Mouse (Mus musculus) layer of hippocampus, adult 9-11 months (tissue): ENCODE data around the gene Tsc1.

Source experiments
- DNase-seq: peaks from one replicate; pipeline ENCODE4 v3.0.0; 2022

The Tsc1 gene

GRCm38 (mm10) chr2:28654295-28654694 lies 13.3 kb downstream of the Tsc1 start:
- no peak for DNase-seq

- no peak for DNase-seq
Measured at GRCm38 (mm10) chr2:28656216-28656615, 15.2 kb downstream of the Tsc1 start.

DNA sequence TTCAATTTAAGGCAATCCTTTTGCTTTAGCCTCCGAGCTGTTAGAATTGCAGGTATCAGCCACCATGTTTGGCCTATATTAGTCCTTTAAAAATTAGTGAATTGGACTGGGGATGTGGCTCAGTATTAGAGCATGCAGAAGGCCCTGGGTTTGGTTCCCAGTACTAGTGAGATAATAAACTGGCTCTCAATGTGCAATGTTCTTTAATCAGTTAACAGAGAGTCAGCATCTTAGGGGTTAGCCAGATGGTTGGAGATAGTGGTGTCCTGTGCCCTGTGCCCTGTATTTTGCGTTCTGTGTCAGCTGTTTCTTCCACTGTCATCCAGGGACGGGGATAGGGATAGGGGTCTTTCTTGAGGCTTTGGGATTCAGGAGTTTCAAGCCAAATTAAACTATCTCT lies 21.9 kb downstream of the Tsc1 start:
- DNase-seq: no peak

- no peak for DNase-seq
Measured at GRCm38 (mm10) chr2:28665818-28666217, 24.8 kb downstream of the Tsc1 start.

DNA sequence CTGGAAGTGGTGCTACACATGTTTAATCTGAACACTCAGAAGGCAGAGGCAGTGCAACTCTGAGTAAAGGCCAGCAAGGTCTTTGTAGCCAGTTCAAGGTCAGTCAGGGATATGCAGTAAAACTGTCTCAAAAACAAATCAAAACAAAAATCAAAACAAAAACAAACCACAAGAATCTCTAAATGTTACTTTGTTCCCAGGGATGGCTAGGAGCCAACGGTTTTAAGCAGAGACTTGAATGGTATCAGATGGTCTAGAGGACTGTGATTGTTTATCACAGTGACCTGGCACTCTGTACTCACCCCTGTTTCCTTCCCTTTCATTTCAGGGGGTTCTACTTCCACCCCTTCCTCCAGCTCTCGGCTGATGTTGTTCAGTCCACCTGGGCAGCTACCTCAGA lies 30.4 kb downstream of the Tsc1 start:
- no peak for DNase-seq

DNA sequence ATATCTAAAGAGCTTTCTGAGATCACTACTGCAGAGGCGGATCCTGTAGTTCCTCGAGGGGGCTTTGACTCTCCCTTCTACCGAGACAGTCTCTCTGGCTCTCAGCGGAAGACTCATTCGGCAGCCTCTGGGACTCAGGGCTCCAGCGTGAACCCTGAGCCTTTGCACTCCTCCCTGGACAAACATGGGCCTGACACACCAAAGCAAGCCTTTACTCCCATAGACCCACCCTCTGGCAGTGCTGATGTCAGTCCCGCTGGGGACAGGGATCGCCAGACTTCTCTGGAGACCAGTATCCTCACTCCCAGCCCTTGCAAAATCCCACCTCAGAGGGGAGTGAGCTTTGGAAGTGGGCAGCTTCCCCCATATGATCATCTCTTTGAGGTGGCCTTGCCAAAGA lies 35.0 kb downstream of the Tsc1 start:
- DNase-seq: no peak

GRCm38 (mm10) chr2:28680710-28681109 lies 39.7 kb downstream of the Tsc1 start:
- no peak for DNase-seq

DNA sequence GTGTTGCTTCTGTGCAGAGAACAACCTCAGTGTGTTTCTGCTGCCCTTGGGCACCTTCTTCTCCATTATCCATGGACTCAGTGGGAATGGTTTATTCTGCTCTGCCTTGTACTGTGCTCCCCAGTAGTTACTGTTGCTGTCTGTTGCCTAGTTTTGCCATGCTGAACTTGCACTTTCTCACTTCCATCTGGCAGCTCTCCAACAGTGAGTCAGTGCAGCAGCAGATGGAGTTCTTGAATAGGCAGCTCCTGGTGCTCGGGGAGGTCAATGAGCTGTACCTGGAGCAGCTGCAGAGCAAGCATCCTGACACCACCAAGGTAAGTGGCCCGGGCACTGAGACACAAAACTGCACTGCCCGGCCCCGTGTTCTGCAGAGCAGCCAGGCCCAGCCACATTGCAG lies 40.7 kb downstream of the Tsc1 start:
- peak; percentile 72 for DNase-seq

DNA sequence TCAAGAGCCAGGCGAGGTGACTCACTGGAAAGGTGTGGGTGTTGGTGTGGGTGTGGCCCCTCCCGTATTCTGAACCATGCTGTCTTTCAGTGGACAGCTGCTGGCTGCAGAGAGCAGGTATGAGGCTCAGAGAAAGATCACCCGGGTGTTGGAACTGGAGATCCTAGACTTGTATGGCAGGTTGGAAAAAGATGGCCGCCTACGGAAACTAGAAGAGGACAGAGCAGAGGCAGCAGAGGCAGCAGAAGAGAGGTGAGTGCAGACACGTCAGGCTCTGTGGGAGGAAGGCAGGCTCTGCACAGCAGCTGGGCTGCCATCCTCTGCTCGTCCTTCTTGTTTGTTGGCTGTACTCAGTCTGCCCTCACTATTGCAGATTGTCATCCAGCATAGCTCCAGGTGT lies 44.9 kb downstream of the Tsc1 start:
- DNase-seq: no peak

DNA sequence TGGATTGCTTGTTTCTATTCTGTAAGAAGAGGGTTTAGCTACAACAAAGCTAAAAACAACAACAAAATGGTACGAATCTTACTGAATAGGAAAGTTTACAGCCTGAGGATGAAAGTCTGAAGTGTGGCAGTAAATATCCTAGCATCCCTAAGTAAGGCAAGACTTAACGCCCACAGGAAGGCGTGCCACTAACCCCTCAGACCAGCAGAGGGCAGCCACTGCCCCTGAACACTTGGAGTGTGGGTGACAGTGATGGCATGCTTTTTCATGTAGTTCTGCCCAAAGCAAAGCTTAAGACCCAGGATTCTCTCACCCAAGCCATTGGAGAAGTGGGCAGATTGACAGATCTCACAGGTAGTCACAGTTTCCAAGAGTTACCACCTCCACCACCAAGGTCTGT lies 47.4 kb downstream of the Tsc1 start:
- no peak for DNase-seq

DNA sequence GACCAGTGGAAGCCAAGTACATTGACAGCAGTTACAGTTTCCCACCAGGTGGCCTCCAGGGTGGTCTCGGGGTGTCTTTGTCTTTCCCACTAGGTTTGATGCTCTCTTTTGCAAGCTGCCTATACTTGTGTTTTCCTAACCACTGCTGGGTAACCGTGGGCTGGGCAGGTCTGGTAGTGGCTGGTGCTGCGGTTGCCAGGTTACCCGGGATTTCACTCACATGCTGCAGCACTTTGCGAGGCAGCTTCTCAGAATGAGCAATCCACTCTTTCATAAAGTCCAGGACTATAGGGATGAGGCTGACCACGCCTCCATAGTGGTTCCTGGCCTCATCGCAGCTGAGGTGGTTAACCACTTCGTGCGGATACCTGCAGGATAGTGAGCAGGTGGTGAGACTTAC lies 51.7 kb downstream of the Tsc1 start:
- peak; percentile 24 for DNase-seq

GRCm38 (mm10) chr2:28698566-28698965 lies 57.5 kb downstream of the Tsc1 start:
- DNase-seq: no peak

DNA sequence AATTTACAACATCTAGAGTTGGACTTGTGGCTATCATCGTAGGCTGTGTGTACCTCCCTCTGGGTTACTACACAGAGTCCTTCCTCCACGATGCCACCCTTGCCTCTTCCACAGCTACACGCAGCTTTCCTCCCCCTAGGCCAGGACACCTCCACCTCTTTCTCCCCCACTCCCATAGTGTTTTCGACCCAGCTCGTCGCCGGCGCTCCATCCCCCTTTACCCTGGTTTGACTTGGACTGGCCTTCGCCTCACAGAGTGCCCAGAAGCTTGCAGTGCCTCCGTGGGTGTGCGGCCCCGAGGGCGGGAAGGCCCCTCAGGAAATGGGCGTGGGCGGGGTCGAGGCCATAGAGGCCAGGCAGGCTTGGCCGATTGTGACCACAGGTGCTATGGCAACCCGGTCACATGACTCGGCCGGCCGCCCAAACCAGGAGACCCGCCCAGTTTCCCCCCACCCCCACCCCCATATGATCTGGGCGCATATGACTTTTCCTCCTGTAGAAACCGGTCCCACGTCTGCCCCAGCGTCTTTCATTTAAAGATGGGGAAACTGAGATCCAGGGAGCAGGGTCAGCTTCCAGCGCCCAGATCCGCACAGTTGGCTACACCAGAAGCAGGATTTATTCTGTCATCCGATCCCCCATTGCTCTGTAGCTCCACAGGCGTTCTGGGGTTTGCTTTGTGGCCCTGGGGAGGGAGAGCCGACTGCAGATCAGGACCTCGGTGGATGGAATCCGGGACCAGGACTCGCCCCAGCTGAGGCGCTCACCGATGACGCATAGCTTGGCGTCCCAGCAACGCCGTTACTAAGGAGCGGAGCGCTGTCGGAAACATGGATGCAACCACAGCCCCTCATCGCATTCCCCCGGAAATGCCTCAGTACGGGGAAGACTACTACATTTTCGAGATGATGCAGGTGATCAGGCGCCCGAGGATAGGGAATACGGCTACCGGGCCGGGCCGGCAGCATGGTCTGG lies 58.6 kb downstream of the Tsc1 start, which contains the start of the genes Spaca9 and Ak8:
Gene Spaca9, minus strand, starts transcription at position 367 of the 975 bp plus-strand sequence.
Gene Ak8, plus strand, starts transcription at position 804 of the 975 bp plus-strand sequence.
- DNase-seq: peak; percentile 77

- DNase-seq: no peak
Measured at GRCm38 (mm10) chr2:28701646-28702262, 60.7 kb downstream of the Tsc1 start.

GRCm38 (mm10) chr2:28706106-28706636 lies 65.1 kb downstream of the Tsc1 start:
- no peak for DNase-seq

GRCm38 (mm10) chr2:28706787-28707186 lies 65.8 kb downstream of the Tsc1 start:
- no peak for DNase-seq

DNA sequence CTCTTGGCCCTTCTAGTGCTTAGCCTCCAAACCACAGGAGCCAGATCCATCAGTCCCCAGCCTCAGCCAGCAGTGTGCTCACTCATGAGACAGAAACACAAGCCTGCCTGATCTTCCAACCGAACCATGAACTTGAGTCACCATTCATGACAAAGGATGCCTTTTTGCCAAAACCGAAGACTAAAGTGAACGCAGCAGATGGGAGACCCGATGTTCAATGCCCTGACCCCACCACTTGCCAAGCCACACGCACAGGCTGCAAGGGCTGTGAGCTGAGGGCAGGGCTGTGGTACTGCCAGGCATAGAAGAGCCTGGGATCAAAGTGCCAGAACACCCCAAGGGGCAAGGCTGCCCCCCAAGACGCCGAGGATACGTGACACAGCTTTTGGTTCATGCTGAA lies 72.0 kb downstream of the Tsc1 start:
- no peak for DNase-seq

- DNase-seq: no peak
Measured at GRCm38 (mm10) chr2:28722419-28722818, 81.4 kb downstream of the Tsc1 start.

DNA sequence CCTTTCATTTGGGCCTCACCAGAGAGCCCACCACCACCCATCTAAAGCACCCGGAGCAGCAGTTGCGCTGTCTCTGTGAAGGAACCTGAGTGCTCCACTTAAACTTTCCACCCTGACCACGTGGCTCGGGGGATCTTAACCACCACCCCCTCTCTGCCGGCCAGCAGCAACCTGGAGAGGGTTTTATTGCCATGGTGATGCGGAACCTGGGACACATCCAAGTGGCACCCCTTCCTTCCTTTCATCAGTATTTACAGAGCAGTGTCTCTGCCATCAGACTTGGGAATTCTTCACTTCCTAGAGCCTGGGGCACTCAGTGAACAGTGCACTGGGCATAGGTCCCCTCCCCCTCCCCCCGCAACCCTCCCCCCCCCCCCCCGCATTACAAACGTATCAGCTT lies 82.9 kb downstream of the Tsc1 start:
- no peak for DNase-seq

DNA sequence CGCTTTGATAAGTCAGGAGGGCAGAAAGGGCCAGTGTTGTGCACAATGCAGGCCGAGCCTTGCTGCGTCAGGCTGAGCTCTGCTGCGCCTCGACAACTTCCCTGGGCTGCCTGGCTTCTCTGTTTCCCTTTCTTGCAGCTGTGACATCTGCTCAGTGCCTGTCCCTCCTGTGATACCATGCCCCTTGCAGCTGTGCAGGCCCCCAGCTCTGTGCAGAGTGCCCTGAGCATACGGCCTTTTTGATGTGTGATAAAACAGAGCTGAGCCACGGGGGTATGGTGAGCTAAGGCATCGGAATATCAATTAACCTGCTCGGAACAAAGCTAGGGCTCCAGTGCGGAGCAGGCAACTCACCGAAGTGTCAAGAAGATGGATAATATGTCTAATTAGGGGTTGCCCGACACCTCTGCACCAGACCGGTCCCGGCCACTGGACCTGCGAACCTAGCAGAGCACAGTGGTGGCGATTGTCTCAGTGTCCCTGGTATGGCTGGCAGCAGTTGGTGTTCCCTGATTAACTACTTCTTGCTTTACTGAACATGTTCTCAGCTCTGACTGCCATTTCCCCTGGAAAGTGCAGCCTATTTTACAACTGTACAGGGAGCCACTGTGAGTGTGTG lies 86.9 kb downstream of the Tsc1 start:
- DNase-seq: no peak

DNA sequence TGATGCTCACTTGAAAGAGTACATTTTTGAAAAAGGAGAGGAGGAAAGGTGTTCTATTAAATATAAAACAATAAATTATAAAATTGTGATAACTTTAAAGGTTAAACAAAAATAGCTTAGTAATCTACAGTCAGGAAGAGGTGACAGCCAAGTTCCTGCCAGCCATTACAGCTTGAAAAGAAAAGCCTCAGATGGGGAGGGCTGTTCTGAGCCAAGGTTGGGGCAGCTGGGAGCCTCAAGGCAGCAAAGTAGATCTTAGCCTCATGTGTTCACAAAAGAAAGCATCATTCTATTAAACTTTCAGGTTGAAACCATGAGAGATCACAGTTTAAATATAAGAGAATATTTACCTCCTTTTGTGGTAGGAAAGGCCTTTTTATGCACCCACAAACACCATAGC lies 89.6 kb downstream of the Tsc1 start:
- no peak for DNase-seq

- DNase-seq: no peak
Measured at GRCm38 (mm10) chr2:28737112-28737511, 96.1 kb downstream of the Tsc1 start.

GRCm38 (mm10) chr2:28740159-28740558 lies 99.1 kb downstream of the Tsc1 start:
- DNase-seq: no peak
